Mouse (Mus musculus) ES-Bruce4 (cell line): Measurements from ENCODE around the gene Slc4a3. TPM values are rescaled to one million over a fixed set of nuclear protein-coding genes. Genes with fewer than 3 reads are reported as not detected.

ENCODE experiments used
- H3K27ac ChIP-seq: 2 replicates; pipeline ENCODE4 v1.5.1; 2012; ENCODE audit warnings: low read length, inconsistent platforms; ENCODE audit not compliant: insufficient read depth
- H3K27me3 ChIP-seq: 2 replicates; pipeline ENCODE4 v1.6.1; 2012; ENCODE audit warnings: mild to moderate bottlenecking, low read length, inconsistent platforms; ENCODE audit not compliant: control insufficient read depth, poor library complexity, insufficient read depth, severe bottlenecking
- H3K36me3 ChIP-seq: 2 replicates; pipeline ENCODE4 v1.6.1; 2012; ENCODE audit warnings: inconsistent platforms, mild to moderate bottlenecking, low read length, moderate library complexity; ENCODE audit not compliant: control insufficient read depth, poor library complexity, insufficient read depth, severe bottlenecking
- H3K4me1 ChIP-seq: one replicate; pipeline ENCODE4 v1.8.1; 2011; ENCODE audit warnings: low read length; ENCODE audit not compliant: control insufficient read depth, insufficient read depth
- H3K4me3 ChIP-seq: 2 replicates; pipeline ENCODE4 v1.5.1; 2011; ENCODE audit warnings: low read depth, mild to moderate bottlenecking, low read length
- H3K9ac ChIP-seq: 2 replicates; pipeline ENCODE4 v1.6.1; 2012; ENCODE audit warnings: low read depth, mild to moderate bottlenecking, inconsistent platforms; ENCODE audit not compliant: poor library complexity, severe bottlenecking
- H3K9me3 ChIP-seq: replicated peaks from 2 replicates; pipeline ENCODE4 v1.6.1; 2012; ENCODE audit warnings: mild to moderate bottlenecking, low read length, inconsistent platforms; ENCODE audit not compliant: control insufficient read depth, poor library complexity, insufficient read depth, severe bottlenecking
- CTCF ChIP-seq: IDR thresholded peaks from one replicate; pipeline ENCODE4 v1.8.1; 2011; ENCODE audit warnings: low read depth, low read length
- EP300 ChIP-seq: IDR thresholded peaks from 2 replicates; pipeline ENCODE4 v1.6.1; 2011; ENCODE audit warnings: low read depth, low read length; ENCODE audit not compliant: insufficient read depth
- POLR2A ChIP-seq: IDR thresholded peaks from one replicate; pipeline ENCODE4 v1.8.1; 2011; ENCODE audit warnings: low read length; ENCODE audit not compliant: insufficient read depth
- polyA plus RNA-seq: library from polyadenylated mRNA; stranded (reverse); fragments of >200 nt; gene quantifications from 2 replicates; pipeline ENCODE4 v1.2.4, GENCODE M21; 2011; ENCODE audit warnings: low read depth; ENCODE audit not compliant: missing spikeins, insufficient read depth, insufficient read length

Slc4a3 gene
- polyA plus RNA-seq, 1 experiment = 6.6 TPM

DNA sequence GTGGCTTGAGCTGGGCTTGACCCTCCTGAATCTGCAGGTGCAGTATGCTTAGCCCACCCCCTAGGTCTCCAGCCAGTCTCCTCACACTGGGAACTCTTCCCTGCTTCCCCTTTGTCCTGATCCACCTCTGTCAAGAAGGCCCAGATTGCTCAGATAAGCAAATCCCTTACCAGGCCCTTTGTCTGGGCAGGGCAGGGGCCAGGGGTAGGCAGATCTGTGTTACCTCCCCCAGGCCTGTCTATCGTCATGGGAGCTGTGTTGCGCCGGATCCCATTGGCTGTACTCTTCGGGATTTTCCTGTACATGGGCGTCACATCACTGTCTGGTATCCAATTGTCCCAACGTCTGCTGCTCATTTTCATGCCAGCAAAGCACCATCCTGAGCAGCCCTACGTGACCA, 11.0 kb downstream of the Slc4a3 start:
- Histone ChIP-seq H3K4me1 (peaks cover 2% of the 10 kb centered on the region), H3K27ac (no peak overlapping the region), H3K27me3 (no peaks in the 10 kb centered on the region), H3K4me3 (0 out of 2 replicates have a peak overlapping the region, but pooled peaks have one; percentile 9), H3K36me3 (no peaks in the 10 kb centered on the region), H3K9ac (no peak overlapping the region), H3K9me3 (no peaks in the 10 kb centered on the region)
- no peak for TF ChIP-seq EP300
- no peak for TF ChIP-seq POLR2A
- no peak for TF ChIP-seq CTCF

DNA sequence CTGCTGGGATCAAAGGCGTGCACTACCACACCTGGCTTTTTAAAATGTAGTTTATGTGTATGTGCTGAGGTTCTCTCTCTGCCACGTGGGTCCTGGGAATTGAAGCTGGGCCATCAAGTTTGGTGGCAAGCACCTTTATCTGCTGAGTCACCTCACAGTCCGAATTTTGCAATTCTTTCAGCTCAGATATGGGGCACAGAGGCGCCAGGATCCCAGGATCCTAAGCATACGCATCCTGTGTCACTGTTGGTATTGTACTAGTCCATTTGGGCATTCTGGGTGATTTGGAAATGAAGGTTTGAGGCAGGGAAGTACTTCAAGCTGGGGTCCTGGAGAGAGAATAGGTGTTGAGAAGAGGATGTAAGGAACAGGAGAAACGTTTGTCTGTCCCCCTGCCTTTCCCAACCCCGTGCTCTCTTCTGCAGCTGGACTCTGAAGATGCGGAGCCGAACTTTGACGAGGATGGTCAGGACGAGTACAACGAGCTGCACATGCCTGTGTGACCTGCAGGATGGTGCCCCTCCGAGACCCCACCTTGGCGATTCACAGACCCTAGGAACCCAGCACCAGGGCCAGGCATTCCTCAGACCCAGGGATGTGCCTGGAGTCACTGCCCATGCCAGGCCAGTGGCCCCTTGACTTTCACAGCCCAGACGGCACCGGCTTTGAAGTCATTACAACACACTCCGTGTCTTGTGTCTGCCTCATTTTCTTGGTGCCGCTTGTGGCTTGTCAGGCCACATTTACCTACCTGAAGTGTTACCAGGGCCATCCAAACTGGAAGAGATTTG, 12.5 kb downstream of the Slc4a3 start:
- Histone ChIP-seq H3K9ac (no peak overlapping the region), H3K36me3 (no peaks in the 10 kb centered on the region), H3K9me3 (no peaks in the 10 kb centered on the region), H3K4me3 (no peak overlapping the region), H3K27ac (no peak overlapping the region), H3K27me3 (no peaks in the 10 kb centered on the region), H3K4me1 (no peaks in the 10 kb centered on the region)
- TF ChIP-seq CTCF (no peak), EP300 (no peak), POLR2A (no peak)

GRCm38 (mm10) chr1:75559212-75559925, 13.3 kb downstream of the Slc4a3 start:
- H3K4me3 ChIP-seq = peak overlapping the region; percentile 35
- no peak for TF ChIP-seq POLR2A
- peak; percentile 77 for TF ChIP-seq EP300
- TF ChIP-seq CTCF = peak; percentile 100

GRCm38 (mm10) chr1:75560206-75560913, 14.3 kb downstream of the Slc4a3 start:
- no peaks in the 10 kb centered on the region for H3K4me1 ChIP-seq
- no peak for TF ChIP-seq CTCF
- no peak for TF ChIP-seq POLR2A
- no peak for TF ChIP-seq EP300
- peak overlapping the region; percentile 44; the same call in 1 of the 2 replicates for H3K9ac ChIP-seq
- no peaks in the 10 kb centered on the region for H3K9me3 ChIP-seq
- no peaks in the 10 kb centered on the region for H3K36me3 ChIP-seq
- no peaks in the 10 kb centered on the region for H3K27me3 ChIP-seq
- no peak overlapping the region for H3K4me3 ChIP-seq
- H3K27ac ChIP-seq = no peak overlapping the region

More at GRCm38 (mm10) chr1:75559212-75559925, 13.3 kb downstream of the Slc4a3 start:
- H3K27ac ChIP-seq = no peak overlapping the region
- no peaks in the 10 kb centered on the region for H3K4me1 ChIP-seq
- H3K9me3 ChIP-seq = no peaks in the 10 kb centered on the region
- H3K9ac ChIP-seq = peak overlapping the region; percentile 44
- no peaks in the 10 kb centered on the region for H3K27me3 ChIP-seq
- no peaks in the 10 kb centered on the region for H3K36me3 ChIP-seq

- Histone ChIP-seq H3K27ac (no peak overlapping the region), H3K4me3 (no peak overlapping the region), H3K27me3 (no peaks in the 10 kb centered on the region), H3K9ac (no peak overlapping the region), H3K9me3 (no peaks in the 10 kb centered on the region), H3K4me1 (no peaks in the 10 kb centered on the region), H3K36me3 (no peaks in the 10 kb centered on the region)
- no peak for TF ChIP-seq EP300
- TF ChIP-seq POLR2A = no peak
- TF ChIP-seq CTCF = no peak
Observed at GRCm38 (mm10) chr1:75561221-75561897, 15.3 kb downstream of the Slc4a3 start.

DNA sequence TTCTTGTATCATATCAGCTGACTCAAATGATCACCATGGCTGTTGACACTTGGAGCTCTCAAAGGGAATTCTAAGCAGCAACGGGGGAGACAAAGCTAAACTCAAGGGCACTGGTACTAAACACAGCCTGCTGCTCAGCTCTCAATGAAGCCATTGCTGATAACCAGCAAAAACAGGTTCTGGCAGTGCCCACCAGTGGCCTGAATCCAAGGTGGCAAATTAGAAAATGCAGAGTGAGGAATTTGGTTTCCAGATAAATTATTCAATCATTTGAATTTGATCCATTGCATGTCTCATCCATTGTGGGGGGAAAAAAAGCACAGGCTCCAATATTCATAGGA, 15.8 kb downstream of the Slc4a3 start:
- H3K36me3 ChIP-seq = no peaks in the 10 kb centered on the region
- no peaks in the 10 kb centered on the region for H3K27me3 ChIP-seq
- TF ChIP-seq POLR2A (no peak), CTCF (no peak), EP300 (no peak)
- no peaks in the 10 kb centered on the region for H3K9me3 ChIP-seq
- H3K27ac ChIP-seq = no peak overlapping the region
- H3K9ac ChIP-seq = no peak overlapping the region
- H3K4me1 ChIP-seq = no peaks in the 10 kb centered on the region
- H3K4me3 ChIP-seq = no peak overlapping the region
